Mouse (Mus musculus): ENCODE measurements around the gene Slc6a9.

GRCm38 (mm10) chr4:117885093-117885492 is 50.8 kb downstream of the Slc6a9 start:
- TF ChIP-seq CTCF (IDR thresholded peaks at IDR 0.05; ENCODE audit: borderline replicate concordance, extremely low read depth, insufficient read depth, insufficient read length) (no peak), POLR2A (IDR thresholded peaks at IDR 0.05; ENCODE audit: borderline replicate concordance, extremely low read depth, insufficient read depth, insufficient read length, poor library complexity, severe bottlenecking) (no peak)

Data from brain, embryonic 14.5 days (tissue).